Mouse (Mus musculus) embryo, embryonic 10 days (tissue): Measurements from ENCODE around the gene Zkscan8.
"Not testable (repeated sequence)": the region's sequence is repeated elsewhere in the genome, so short reads cannot be mapped to it uniquely, and the experiment has no call there.

Experiments
- DNase-seq: peaks from one replicate; pipeline ENCODE4 v3.0.0-alpha.2; 2015; ENCODE audit warnings: low spot score

The Zkscan8 gene

GRCm38 (mm10) chr13:21530781-21531201 lies at the start of gene Zkscan8:
Gene Zkscan8, minus strand, starts transcription at chr13:21531120.
- DNase-seq: peak; percentile 87

GRCm38 (mm10) chr13:21559793-21560192 lies 28.9 kb upstream of the Zkscan8 start, which contains the start of gene Olfr1535:
Gene Olfr1535, minus strand, starts transcription at chr13:21559893.
- no peak for DNase-seq

GRCm38 (mm10) chr13:21550416-21551110 lies 19.6 kb upstream of the Zkscan8 start:
- no peak for DNase-seq

- no peak for DNase-seq
These were observed 18.6 kb upstream of the Zkscan8 start for GRCm38 (mm10) chr13:21549487-21549886.

GRCm38 (mm10) chr13:21542708-21543107 lies 11.8 kb upstream of the Zkscan8 start, which contains the start of gene Olfr1366:
Gene Olfr1366, minus strand, starts transcription at chr13:21542808.
- DNase-seq: no peak

GRCm38 (mm10) chr13:21530136-21530535 lies 784 bp downstream of the Zkscan8 start:
- no peak for DNase-seq

GRCm38 (mm10) chr13:21506221-21506649 lies 24.7 kb downstream of the Zkscan8 start:
- DNase-seq: peak; percentile 86

GRCm38 (mm10) chr13:21502296-21502695 lies 28.6 kb downstream of the Zkscan8 start:
- DNase-seq: no peak

GRCm38 (mm10) chr13:21501182-21501581 lies 29.7 kb downstream of the Zkscan8 start, which contains the start of gene Gm11273:
Gene Gm11273, minus strand, starts transcription at chr13:21501418.
- not testable (repeated sequence) for DNase-seq

GRCm38 (mm10) chr13:21495080-21495479 lies 35.8 kb downstream of the Zkscan8 start, which contains the start of gene AK157302:
Gene AK157302, plus strand, starts transcription at chr13:21495223.
- no peak for DNase-seq

- no peak for DNase-seq
These were observed 38.1 kb downstream of the Zkscan8 start for GRCm38 (mm10) chr13:21492847-21493246.

- DNase-seq: no peak
These were observed 44.0 kb downstream of the Zkscan8 start for GRCm38 (mm10) chr13:21486881-21487280.

GRCm38 (mm10) chr13:21478759-21479670 lies 51.9 kb downstream of the Zkscan8 start, which contains the start of the genes Zkscan4 and Gm10065:
Gene Zkscan4, plus strand, starts transcription at chr13:21478907.
Gene Gm10065, minus strand, starts transcription at chr13:21479441.
- DNase-seq: peak; percentile 80

GRCm38 (mm10) chr13:21472427-21472826 lies 58.5 kb downstream of the Zkscan8 start:
- DNase-seq: peak; percentile 9

- no peak for DNase-seq
These were observed 61.8 kb downstream of the Zkscan8 start for GRCm38 (mm10) chr13:21469097-21469496.

- peak; percentile 94 for DNase-seq
These were observed 62.6 kb downstream of the Zkscan8 start, which contains the start of gene Nkapl for GRCm38 (mm10) chr13:21468061-21469019. Gene Nkapl, minus strand, starts transcription at chr13:21468509.

- no peak for DNase-seq
These were observed 63.6 kb downstream of the Zkscan8 start for GRCm38 (mm10) chr13:21467336-21467735.
